Mouse (Mus musculus): ENCODE measurements around the gene Aif1. TPM values are rescaled to one million over a fixed set of nuclear protein-coding genes. Genes with fewer than 3 reads are reported as not detected.
A peak's percentile ranks its signal among the peaks of the same experiment; 100 is the strongest.

Aif1 gene
- 10 to 100 TPM; 10.6 to 12.3 TPM for total RNA-seq (2021)
- long read RNA-seq, experiment 1, partial matches to known transcripts: 0 of 2 reads
- long read RNA-seq, experiment 1, other reads (novel, unspliced or antisense): 1 of 2 reads
- long read RNA-seq, experiment 2, partial matches to known transcripts: 0 of 3 reads
- long read RNA-seq, experiment 2, other reads (novel, unspliced or antisense): 0 of 3 reads

DNA sequence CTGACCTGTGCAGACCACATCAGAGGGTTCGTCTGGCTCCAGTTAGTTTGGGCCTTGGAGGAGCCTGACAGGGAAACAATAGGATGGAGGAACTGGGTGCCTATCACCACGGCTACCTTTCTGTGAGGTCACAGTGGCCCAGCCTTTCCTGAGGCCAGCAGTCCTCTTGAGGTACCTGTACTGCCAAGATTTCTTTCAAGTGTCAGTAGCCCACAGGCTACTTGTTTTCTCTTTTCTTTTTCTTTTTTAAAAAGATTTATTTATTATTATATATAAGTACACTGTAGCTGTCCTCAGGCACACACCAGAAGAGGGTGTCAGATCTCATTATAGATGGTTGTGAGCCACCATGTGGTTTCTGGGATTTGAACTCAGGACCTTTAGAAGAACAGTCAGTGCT, at the start of gene Aif1:
TSS of gene Aif1 (minus strand) at position 101 of the 400 bp plus-strand sequence.
- intact Hi-C loops (cut with DNase I): no loop called here
- no peak for DNase-seq (ENCODE audit: low spot score in 2 of 2)

DNA sequence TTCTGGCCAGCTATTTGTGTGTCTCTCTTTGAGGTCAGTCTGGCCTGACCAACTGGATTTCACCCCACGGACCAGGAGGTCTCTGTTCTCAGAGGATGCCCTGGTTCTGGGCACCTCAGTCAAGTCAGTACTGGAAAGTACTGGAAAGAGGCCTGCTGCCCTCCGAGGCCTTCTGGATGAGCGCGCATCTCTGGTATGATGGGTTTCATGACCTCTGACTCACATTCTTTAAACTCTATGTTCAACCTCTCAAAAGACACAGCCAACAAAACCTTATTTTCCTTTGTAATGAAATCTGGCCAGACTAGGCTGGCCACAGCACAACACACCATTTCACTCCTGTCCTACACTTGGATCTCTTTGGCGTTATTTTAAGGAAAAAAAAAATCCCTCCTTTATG, 49.6 kb upstream of the Aif1 start:
- intact Hi-C loops (cut with DNase I): no loop called here
- DNase-seq (ENCODE audit: low spot score in 2 of 2): no peak

DNA sequence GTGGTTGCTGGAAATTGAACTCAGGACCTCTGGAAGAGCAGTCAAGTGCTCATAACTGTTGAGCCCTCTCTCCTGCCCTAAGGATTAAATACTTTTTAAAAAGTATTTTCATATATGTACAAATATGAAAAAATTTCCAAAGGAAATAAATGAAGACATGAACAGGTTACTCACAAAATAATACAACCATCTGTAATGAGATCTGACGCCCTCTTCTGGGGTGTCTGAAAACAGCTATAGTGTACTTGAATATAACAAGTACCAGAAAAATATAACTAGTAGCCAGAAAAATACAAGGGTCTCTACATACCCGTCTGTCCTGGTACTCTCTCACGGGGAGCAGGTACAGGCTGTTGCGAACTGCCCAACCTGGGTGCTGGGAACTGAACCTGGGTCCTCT, 48.8 kb upstream of the Aif1 start:
- intact Hi-C loops (cut with DNase I): no loop called here
- no peak for DNase-seq (ENCODE audit: low spot score in 2 of 2)

DNA sequence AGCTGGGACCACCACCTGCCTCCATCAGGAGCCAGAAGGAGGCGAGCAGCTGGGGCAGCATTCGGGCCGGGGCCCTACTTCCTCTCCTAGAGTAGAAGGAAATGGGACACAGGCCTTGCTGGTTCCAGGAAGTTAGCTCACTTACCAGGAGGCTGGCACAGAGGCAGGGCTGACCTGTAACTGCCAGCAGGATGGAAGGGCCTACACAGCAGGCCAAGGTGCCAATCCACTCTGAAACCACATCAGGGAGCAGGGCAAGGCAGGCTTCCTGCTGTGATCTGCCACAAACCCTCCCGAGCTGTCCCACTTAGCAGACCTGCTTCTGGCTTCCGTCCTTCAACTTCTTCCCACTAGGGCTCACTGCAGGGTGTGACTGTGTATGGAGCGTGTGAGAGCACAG, 46.4 kb upstream of the Aif1 start:
- intact Hi-C loops (cut with DNase I): no loop called here

DNA sequence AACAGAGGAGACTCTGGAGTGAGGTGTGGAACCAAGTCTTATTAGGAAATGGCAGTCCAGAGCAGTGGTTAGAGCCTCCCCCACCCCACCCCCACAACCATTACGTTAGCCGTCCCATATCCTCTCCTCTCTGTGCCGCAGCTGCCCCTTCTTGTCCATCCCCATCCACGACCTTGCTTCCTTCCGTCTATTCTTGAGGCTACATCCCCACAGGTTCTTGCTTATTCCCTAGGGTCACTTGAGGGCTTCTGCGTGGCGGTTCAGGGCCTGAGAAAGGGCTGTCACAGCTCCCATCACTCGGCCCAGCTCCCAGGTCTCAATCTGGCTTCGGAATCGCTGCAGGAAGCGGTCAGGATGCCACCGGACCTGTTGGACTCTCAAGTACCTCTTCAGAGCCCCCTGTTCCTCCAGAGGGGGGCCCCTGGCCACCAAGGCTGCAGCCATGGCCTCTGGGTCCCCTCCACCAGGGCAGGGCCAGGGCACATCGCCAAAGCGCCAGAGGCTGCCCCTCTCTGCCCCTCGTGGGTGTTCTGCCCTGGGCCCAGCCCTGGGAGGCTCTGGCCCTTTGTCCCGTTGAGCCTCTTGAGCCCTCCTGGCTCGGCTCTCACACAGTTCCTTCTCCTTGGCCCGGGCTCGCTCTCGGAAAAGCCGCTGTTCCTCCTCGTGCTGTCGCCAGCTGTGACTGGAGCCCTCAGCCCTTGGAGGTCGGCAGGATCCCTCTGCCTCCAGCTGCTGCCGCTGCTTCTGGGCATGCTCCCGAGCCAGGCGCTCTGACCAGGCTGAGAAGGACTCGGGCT, 44.5 kb upstream of the Aif1 start, which contains the start of gene Gm16181:
TSS of gene Gm16181 (plus strand) at position 679 of the 797 bp plus-strand sequence.
- intact Hi-C loops (cut with DNase I): no loop called here
- DNase-seq (ENCODE audit: low spot score in 2 of 2): no peak

More for the DNA sequence above, 46.4 kb upstream of the Aif1 start:
- DNase-seq (ENCODE audit: low spot score in 2 of 2): no peak

DNA sequence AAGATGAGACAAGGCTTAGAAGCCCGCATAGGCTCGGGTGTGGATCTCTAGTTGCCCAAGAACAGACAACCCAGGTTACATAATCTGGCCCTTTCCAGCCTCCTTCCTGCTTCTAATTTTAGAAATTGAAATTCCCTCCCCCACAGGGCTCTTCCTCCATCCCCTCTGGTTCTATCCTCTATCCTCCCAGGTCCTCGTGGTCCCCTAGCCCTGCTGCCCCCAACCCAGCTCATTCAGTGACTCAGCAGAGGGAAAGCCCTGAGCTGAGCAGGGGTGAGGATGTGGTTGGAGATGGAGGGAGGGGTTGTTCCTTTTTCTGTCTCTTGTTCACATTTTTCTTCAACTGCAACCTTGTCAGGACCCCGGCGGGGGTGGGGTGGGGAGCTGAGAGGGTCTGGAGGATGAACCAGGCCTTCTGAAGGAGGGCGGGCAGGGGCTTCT, 43.8 kb upstream of the Aif1 start:
- DNase-seq (ENCODE audit: low spot score in 2 of 2): peak in 1 of 2 experiments; percentile 18
- intact Hi-C loops (cut with DNase I): no loop called here

DNA sequence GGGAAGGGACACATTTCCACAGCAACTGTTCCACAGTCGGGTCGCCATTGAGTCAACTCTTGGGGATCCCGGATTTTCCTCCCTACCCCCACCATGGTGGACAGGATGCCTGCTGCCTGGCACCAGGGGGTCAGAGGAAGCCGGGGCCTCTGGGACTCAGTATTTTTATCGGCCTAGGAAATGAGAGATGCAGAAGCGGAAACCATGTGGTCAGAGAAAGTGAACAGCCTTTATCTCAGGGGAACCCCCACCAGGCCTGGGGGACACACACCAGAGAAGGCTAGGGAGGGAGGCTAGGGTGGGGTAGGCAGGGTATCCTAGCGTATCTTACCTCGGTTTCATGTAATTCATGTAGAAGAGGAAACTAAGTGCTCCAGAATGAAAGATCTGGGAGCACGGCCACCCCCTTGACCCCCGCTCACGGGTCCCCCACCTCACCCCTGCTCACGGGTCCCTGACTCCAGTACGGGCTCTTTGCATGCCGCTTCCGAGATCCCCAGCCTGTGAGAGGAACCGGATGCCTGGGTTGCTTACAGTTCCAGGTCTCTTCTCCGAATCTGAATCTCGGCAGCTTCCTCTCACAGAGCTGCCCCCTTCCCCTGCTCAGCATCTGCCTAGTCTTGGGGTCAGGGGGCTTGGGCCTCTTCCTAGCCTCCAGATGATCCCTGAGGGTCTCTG, 42.8 kb upstream of the Aif1 start:
- DNase-seq (ENCODE audit: low spot score in 2 of 2): no peak
- intact Hi-C loops (cut with DNase I): no loop called here

DNA sequence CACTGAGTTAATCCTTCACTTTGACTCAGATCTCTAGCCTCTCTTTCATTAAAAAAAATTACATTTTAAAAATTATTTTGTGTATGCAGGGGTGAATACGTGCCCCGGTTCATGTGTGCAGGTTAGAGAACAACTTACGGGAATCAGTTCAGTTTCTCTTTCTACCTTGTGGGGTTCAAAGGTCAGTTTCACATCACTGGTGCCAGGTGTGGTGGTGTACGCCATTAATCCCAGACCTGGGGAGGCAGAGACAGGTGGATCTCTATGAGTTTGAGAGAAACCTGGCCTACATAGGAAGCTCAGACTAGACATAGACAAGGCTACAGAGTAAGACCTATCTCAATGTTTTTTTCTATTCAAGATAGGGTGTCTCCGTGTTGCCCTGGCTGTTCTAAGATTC, 37.2 kb upstream of the Aif1 start:
- DNase-seq (ENCODE audit: low spot score in 2 of 2): no peak
- intact Hi-C loops (cut with DNase I): no loop called here

DNA sequence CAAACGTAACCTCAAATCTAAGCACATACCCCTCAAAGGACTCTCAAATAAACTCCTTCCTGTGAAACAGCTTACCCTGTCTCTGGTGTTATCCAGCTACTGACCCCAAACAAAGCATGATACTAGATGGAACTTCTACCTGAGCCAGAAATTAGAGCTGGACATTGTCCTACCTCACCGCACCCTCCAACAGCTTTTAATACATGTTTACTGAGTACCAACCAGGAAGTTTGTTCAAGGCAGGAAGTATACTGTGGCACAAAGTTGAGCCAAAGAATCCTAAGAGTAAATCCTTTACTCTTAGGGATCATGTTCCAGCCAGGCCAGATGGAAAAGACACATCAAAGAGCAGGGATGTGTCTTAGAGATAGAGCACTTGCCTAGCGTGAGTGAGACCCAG, 34.7 kb upstream of the Aif1 start:
- intact Hi-C loops (cut with DNase I): no loop called here
- DNase-seq (ENCODE audit: low spot score in 2 of 2): no peak

DNA sequence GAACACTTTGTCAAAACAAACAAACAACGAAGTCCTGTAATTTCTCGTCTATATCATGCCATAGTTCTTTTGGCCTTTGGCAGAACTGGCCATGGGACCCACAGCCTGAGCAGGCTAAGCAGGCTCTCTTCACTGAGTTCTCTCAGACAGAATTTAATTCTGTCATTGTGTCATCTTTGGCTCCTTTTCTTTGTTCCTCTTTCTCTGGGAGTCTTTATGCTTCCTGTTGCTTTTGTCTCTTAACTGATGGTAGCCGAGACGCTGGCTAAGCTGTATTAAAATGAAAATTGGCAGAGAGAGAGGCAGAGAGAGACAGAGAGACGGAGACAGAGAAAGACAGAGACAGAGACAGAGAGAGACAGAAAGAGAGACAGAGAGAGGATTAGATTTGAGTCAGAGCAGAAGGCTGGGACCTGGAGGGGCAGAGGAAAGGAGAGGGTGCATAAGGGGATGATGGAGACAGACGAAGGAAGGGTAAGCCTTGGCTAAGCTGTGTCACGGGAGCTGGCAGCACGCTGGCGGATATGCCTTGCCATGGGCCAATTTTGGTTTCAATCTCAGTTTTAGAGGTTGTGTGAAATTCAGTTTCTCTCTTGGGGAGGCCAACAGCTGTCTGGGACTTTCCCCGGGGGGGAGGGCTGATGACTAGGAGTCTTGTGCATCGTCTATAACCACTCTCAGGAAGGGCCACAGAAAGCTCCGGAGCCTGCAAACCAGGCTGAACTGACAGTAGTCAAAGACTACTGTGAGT, 34.1 kb upstream of the Aif1 start:
- DNase-seq (ENCODE audit: low spot score in 2 of 2): no peak
- intact Hi-C loops (cut with DNase I): no loop called here

DNA sequence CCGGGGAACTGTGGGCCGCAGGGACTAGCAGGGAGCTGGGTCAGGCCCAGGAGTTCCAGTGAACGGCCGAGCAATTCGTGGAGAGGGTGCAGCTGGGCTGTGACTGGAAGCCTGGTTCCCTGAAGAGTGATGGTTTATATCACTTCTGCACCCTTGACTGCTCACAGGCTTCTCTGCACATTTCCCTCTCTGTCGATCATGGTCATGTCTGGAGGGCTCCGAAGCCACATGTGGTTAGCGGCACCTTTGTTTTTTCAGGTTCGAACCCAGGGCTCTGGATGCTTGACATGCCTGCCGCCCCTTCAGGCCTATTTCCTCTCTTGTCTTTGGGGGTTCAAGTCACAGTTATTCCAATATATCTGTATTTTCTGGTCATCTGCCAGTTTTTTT, 29.5 kb upstream of the Aif1 start:
- intact Hi-C loops (cut with DNase I): no loop called here
- DNase-seq (ENCODE audit: low spot score in 2 of 2): no peak

DNA sequence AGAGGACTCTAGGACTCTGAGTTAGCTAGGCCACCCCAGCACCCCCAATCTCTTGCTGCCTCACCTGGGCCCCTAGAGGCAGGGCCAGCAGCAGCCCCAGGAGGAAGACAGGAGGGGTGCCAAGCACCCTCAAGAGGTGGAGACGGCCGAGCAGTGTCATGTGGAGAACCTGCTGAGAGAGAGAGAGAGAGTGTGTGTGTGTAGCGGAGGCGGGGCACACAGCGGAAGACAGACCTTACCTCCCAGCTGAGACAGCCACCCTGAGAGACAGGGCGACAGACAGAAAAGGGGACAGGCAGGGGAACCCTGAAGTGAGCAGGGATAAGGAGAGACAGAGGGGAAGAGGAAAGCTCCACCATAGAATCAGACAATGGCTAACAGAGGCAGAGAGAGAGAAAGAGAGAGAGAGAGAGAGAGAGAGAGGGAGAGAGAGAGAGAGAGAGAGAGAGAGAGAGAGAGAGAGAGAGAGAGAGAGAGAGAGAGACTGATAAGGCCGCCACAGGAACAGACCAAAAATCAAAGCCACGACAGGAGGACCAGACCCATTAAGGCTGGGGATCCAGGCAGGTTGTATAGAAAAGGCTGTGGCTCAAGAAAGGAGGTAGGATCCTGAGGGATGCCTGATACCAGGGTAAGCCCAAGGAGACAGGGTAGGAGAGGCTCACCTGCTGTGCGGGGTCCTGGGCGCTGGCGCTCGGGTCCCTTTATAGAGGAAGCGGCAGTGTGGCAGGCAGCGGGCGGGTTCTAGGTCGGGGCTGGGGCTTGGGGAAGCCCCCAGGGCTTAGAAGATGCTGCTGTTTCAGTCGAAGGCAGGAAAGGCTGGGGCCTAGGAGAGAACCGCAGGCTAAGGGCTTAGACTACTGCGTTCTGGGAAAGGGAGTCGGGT, 28.9 kb upstream of the Aif1 start, which contains the start of gene Lta:
TSS of gene Lta (minus strand) at position 858 of the 886 bp plus-strand sequence.
- intact Hi-C loops (cut with DNase I): loop anchor here (1.0 kb wide), 1 partner anchor 23 kb away; no protein-coding TSS in a partner anchor

DNA sequence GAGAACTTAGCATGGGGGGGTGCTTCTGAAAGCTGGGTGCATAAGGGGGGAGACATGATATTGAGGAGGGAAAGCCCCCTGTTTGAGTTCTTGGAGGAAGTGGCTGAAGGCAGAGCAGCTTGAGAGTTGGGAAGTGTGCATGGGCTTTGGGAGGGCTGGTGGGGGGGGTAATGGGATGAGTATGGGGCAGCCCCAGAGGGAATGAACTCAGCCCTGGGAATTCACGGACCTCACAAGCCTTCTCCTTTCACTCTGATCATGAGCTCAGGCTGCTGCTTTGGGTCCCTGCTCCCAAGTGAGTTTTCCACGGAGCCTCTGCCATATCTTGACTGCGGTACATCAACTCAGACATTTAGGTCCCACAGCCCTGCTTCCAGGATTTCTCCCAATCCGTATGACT, 26.6 kb upstream of the Aif1 start:
- intact Hi-C loops (cut with DNase I): no loop called here
- no peak for DNase-seq (ENCODE audit: low spot score in 2 of 2)

More for the DNA sequence above, 28.9 kb upstream of the Aif1 start, which contains the start of gene Lta:
- no peak for DNase-seq (ENCODE audit: low spot score in 2 of 2)

DNA sequence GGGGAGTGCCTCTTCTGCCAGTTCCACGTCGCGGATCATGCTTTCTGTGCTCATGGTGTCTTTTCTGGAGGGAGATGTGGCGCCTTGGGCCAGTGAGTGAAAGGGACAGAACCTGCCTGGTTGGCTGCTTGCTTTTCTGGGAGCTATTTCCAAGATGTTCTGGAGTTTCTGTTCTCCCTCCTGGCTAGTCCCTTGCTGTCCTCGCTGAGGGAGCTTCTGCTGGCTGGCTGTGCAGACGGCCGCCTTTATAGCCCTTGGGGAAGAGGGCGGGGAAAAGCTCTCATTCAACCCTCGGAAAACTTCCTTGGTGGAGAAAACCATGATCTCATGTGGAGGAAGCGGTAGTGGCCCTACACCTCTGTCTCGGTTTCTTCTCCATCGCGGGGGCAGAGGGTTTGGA, 25.9 kb upstream of the Aif1 start, which contains the start of gene Tnf:
TSS of gene Tnf (minus strand) at position 221 of the 400 bp plus-strand sequence.
- intact Hi-C loops (cut with DNase I): no loop called here

DNA sequence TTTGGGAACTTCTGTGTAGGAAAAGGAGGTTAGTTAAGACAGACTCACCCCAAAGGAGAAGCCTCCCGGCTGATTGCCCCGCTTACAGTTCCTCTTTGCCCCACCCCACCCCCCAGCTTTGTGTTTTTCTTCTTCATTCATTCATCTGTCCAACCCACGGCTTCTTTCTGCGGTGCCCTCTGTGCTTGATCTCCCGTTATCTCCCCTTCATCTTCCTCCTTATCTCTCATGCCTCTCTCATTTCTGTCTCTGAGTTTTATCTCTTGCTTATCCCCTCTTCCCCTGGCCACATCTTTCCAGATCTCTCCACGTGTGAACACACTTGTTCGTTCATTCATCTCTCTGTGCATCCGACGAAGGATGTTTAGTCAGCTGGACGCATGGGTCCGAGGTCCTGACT, 25.3 kb upstream of the Aif1 start:
- intact Hi-C loops (cut with DNase I): no loop called here

More for the DNA sequence above, 25.9 kb upstream of the Aif1 start, which contains the start of gene Tnf:
- peak in 1 of 2 experiments; percentile 35 for DNase-seq (ENCODE audit: low spot score in 2 of 2)

DNA sequence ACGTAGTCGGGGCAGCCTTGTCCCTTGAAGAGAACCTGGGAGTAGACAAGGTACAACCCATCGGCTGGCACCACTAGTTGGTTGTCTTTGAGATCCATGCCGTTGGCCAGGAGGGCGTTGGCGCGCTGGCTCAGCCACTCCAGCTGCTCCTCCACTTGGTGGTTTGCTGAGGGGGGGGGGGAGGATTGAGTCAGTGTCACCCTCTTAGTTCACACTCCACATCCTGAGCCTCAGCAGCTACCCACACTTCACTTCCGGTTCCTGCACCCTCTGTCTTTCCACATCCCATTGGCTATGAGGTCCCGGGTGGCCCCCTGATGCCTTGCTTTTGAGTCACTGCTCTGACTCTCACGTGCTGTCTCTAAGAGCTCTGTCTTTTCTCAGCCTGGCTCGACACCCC, 24.5 kb upstream of the Aif1 start:
- DNase-seq (ENCODE audit: low spot score in 2 of 2): no peak
- intact Hi-C loops (cut with DNase I): no loop called here

More for the DNA sequence above, 25.3 kb upstream of the Aif1 start:
- no peak for DNase-seq (ENCODE audit: low spot score in 2 of 2)

DNA sequence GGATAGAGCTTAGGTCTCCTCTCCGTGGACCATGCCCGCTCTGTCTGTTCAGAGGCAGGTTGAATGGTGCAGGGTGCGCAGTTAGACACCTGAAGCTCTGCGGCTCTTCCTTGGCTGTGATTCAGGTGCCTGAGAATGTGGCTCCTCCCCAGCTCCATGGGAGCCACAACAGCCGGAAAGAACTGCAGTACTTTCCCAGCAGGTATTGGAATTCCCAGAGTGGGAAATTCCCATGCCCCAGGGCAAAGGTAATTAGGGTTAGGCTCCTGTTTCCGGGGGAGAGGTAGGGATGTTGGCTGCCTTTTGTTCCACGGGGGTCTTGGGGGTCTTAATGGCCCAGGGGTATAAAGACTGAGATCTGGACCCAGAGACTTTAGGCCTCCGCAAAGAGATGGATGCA, 23.1 kb upstream of the Aif1 start:
- no peak for DNase-seq (ENCODE audit: low spot score in 2 of 2)
- intact Hi-C loops (cut with DNase I): no loop called here

DNA sequence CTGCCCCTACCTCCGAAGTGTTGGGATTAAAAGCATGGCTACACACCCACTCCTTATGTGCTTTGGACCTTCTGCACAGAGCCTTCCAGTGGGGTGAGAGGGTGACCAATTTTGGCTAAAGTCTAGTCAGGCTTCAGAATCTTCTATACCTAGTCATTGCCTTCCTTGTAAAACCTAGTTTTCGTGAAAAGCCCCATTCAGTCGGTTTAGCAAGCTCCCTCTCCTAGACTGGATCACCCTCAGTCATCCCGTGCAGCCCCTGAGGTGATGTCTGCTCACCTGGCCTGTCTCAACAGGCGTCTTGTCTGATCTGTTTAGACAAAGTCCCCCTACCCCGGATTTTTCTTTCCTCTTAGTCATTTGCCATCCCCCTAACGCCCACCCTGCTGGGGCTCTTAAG, 22.2 kb upstream of the Aif1 start:
- intact Hi-C loops (cut with DNase I): no loop called here
- no peak for DNase-seq (ENCODE audit: low spot score in 2 of 2)

DNA sequence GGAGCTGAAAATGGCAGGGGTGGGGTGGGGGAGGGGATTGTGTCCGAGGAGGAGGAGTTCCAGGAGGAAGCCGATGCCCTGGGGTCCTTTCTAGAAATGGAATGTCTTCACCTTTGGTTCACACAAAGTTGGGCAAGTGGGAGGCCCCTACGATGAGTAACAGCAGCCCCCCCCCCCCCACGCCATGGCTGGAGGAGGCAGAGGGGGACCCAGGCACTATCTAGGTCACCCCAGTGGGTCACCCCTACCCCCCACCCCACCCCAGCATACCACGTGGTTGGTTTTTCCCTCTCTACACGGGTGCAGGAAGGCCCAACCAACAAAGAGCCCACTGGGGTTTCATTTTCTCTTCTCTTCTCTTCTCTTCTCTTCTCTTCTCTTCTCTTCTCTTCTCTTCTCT, 21.3 kb upstream of the Aif1 start:
- intact Hi-C loops (cut with DNase I): no loop called here
- DNase-seq (ENCODE audit: low spot score in 2 of 2): no peak

All from left cerebral cortex, postnatal 14 days (tissue).